Mouse (Mus musculus) spleen, postnatal 36 days (tissue): ENCODE data around the gene Wdr35.

Source experiments
- DNase-seq, 2 experiments: peaks; one replicate each; pipeline ENCODE4 v3.0.0; 2022; ENCODE audit warnings: low spot score in 2 of 2, mixed read lengths in 1 of 2

Gene Wdr35

GRCm38 (mm10) chr12:8973820-8974465, at the start of gene Wdr35:
Gene Wdr35 (plus strand): TSS chr12:8973892.
- peak; percentile 92 to 93 for DNase-seq

GRCm38 (mm10) chr12:8927652-8928051, 46.0 kb upstream of the Wdr35 start:
- DNase-seq, result peak in 1 of 2 experiments; percentile 11

GRCm38 (mm10) chr12:8928766-8929165, 44.9 kb upstream of the Wdr35 start:
- no peak for DNase-seq

GRCm38 (mm10) chr12:8931083-8931482, 42.6 kb upstream of the Wdr35 start:
- DNase-seq, result no peak

- no peak for DNase-seq
Measured at GRCm38 (mm10) chr12:8935349-8935748, 38.3 kb upstream of the Wdr35 start.

- DNase-seq, result peak in 1 of 2 experiments; percentile 16
Measured at GRCm38 (mm10) chr12:8936210-8936609, 37.5 kb upstream of the Wdr35 start.

- DNase-seq, result no peak
Measured at GRCm38 (mm10) chr12:8939490-8939889, 34.2 kb upstream of the Wdr35 start.

DNA sequence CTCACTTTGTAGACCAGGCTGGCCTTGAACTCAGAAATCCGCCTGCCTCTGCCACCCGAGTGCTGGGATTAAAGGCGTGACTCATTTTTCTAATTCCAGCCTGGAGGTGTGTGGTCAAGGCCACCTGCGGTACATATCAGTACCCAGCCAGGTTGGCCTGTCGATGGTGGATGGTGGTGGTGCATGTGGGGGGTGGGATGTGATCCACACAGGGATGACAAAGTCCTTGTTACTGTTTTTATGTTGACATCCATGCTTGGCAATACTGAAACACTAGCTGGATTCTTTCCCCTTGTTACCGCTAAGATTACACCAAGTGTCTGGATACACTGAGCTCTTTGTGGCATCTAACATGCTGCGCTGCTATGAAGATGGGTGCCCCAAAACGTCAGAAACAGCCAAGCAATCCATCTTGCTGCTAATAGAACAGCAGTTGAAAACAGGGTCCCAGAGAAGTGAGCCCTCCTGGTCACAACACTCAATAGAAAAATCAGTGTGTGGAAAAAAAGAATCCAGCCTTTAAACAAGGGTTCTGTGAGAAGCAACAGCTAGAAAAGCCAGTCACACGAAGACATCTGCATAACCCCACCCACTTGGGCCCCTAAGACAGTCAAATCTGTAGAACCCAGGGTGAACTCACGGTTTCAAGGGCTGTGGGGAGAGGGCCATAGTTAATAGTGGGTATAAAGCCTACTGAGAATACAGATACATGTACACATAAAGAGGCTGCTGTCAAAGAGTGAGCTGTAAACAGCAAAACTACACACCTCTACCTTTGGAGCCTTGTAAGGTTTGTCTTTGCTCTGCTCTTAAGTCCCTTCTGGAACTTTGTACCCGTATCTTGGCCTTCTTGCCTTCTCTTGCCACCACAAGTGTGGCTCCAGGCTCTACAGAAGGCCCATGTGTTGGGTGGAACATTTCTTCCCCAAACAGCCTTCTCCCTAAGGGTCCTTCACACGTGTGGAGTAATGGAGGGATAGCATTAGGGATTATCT, 33.4 kb upstream of the Wdr35 start:
- no peak for DNase-seq

GRCm38 (mm10) chr12:8941131-8941615, 32.5 kb upstream of the Wdr35 start:
- no peak for DNase-seq

- DNase-seq, result peak; percentile 16 to 36
Measured at GRCm38 (mm10) chr12:8941699-8942392, 31.8 kb upstream of the Wdr35 start.

- DNase-seq, result no peak
Measured at GRCm38 (mm10) chr12:8947163-8947562, 26.5 kb upstream of the Wdr35 start.

DNA sequence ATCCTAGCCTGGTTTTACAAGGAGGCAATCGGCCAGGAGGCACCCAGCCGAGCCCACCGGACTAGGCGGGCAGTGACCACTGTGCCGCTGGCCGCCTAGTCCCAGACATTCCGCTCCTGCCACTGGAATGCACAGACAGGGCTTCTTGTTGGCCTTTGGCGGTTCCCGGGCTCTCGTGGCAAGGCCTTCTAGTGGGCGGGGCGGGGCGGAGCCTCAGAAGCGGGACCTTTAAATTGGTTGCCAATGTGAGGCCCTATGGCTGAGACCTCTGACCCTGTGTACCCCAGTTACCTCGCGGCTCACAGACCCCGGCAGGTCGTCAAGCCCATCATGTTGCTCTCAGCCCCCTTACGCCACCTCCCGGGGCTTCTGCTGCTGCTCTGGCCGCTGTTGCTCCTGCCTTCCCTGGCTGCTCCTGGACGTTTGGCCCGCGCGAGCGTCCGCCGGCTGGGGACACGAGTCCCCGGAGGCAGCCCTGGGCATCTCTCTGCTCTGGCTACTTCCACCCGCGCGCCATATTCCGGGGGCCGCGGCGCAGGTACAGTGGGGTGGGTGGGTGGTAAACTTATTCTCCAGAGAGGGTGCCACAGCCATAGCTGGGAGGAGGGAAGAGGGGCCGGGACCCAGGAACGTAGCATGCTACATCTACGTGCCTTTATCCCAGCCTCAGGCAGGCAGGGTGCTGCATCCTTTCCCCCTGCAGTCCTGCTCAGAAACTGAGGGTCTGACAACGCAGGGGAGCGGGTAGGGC, 25.8 kb upstream of the Wdr35 start, which contains the start of gene Matn3:
Matn3 (plus strand) TSS at position 216 of the 751 bp plus-strand sequence.
- peak; percentile 36 to 40 for DNase-seq

DNA sequence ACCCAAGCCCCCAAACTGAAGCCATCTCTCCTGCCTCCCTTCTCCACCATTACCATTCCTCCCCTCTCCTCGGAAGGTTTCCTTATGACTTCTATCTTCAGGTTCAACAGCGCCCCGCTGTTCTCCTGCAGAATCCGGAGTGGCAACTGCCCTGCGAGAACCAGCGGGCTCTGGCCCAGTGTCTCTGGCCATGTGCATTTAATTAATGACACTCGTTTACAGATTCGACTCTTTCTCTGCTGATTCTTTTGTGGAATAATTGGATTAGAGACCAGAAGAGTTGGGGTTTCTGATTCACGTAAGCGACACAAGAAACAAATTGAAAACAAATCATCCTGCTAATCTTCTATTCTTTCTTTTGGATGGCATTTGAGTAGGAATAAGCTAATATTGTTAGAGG, 20.6 kb upstream of the Wdr35 start:
- no peak for DNase-seq

DNA sequence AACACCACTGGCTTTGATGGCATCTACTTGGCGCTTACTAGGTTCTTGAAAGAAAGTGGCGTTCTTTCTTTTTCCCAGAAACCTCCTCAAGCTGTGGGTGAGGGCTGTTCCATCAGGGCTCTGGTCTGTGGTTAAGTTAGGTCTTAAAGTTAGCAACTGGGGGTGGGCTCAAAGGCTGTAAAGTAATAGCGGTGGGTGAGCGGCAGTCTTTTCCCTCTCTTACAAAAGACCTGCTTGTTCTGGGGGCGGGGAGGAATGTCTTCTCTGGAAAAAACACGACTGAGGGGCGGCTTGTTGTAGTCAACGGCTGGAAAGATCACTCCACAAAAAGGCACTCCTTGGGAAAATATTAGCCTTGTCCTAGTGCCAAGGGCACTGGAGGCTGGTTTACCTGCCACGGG, 19.5 kb upstream of the Wdr35 start:
- no peak for DNase-seq

DNA sequence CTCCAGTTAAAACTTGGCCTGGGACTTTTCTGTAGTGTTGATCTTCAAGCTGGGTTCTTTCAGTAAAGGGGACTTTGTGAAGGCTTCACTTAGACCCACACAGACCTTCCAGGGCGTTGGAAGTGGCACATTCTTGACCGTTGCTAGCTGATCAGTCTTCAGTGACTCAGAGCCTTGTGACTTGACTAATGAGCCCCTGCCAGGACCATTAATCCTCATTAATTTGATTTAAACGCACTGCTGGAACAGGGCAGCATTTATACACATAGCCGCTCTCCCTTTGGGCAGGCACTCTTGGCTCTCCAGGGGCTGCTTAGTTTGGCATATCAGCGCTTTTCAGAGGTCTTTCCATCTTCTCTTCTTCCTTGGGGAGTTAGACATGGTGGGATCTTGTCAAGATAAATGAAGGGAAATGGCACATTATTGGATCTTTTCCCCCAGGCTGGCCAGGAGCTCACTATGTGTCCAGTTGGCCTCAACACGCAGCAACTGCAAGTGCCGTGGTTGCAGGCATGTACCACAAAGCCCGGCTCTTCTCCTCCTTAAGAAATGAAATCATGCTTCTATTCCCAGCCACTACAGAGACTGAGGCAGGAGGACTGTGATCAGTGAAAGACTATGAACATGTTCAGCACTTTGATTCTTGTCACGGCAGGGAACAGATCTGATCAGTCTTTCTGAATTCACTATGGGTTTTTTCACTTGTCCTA, 11.9 kb upstream of the Wdr35 start:
- no peak for DNase-seq

GRCm38 (mm10) chr12:8969828-8970227, 3.9 kb upstream of the Wdr35 start:
- no peak for DNase-seq

DNA sequence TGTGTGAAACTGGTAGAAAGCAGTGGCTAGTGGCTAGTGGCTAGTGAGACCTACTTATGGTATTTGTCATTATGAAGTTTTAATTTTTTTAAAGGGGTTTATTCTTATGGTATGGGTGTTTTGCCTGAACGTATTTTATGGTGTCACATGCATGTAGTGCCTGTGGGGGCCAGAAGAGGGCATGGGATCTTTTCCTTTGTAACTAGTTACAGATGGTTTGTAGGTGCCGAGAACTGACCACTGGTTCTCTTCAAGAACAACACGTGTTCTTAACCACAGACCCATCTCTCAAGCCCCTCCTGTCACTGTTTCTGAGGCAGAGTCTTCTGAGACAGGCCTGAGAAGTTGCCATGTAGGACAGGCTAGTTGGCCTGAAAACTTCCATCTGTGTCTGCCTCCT, 1.4 kb downstream of the Wdr35 start:
- DNase-seq, result no peak

DNA sequence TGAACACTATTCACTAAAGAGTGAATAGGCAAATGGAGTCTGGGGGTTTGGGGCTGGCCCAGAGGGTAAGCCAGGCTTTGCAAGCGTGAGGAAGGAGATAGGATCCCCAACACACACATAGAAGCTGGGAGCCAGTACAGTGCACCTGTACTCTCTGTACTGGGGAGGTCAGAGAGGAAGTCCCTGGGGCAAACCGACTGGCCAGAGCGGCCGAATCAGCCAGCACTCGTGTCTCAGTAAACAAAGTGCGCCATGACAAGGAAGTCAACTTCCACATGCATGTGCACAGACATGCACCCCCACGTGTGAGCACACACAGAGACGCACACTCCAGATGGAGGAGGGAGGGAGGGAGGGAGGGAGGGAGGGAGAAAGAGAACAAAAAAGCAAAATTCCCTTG, 19.5 kb downstream of the Wdr35 start:
- no peak for DNase-seq

DNA sequence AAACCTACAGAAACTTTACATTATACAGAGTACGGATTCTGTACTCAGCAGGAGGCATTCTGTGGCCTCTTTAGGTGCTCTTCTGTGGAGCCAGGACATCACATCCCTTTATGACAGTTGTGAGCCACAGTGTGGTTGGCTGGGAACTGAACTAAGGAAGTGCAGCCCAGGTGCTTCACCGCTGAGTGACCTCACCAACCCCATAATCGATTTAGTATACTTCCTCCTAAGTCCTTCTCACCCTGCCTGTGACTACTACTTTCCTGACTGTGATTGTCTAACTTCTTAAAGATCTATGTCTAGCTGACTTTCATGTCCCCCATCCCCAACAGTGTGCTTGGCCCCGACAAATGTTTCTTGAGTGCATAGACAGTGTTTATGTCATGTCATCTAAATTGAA, 24.6 kb downstream of the Wdr35 start:
- peak in 1 of 2 experiments; percentile 11 for DNase-seq

- DNase-seq, result peak; percentile 60 to 64
Measured at GRCm38 (mm10) chr12:9002038-9002648, 28.5 kb downstream of the Wdr35 start.
